26 mouse cellular contexts compared by ENCODE assay signal in genomic region chr8:84038015-84038414, GRCm38 (mm10). TPM values are rescaled to one million over a fixed set of nuclear protein-coding genes. Genes with fewer than 3 reads are reported as not detected.
DNase-seq lines count a peak whose midpoint lies in the region; ATAC-seq and TF ChIP-seq lines count a peak whose summit lies in the region.
"Had no signal": no experiment of that assay in that cellular context is flagged by ENCODE, and none has a peak within 500 bp of the region (broad histone marks: within the 10 kb centered on the region; RNA-seq: fewer than 3 reads in every experiment).

No protein-coding gene starts in this region.

- 44% methylated on average over 5 of the region's 5 CpGs for WGBS in heart, adult 2 months
- WGBS in heart, embryonic 11.5 days (ENCODE audit: insufficient replicate concordance), result 52% methylated on average over 5 of the region's 5 CpGs

- H3K27ac ChIP-seq in heart, adult 2 months, result no peak overlapping the region
- H3K27ac ChIP-seq in heart, embryonic 11.5 days (ENCODE audit: low read depth, low read length), result no peak overlapping the region
- H3K27ac ChIP-seq: forebrain, embryonic 10.5 days; hindbrain, embryonic 15.5 days; limb, embryonic 10.5 days; liver, embryonic 14.5 days; midbrain, embryonic 10.5 days; neural tube, embryonic 13.5 days; stomach, embryonic 15.5 days had no signal

- H3K79me2 ChIP-seq in heart, adult 2 months (replicated peaks; ENCODE audit: control insufficient read depth, insufficient read depth, low read length), result no peaks in the 10 kb centered on the region

- intact Hi-C loops in heart, adult 2 months (cut with DNase I), result loop anchor here (2.0 kb wide), 2 partner anchors 27 to 149 kb away; partner anchors contain the start of gene Gm10643
- intact Hi-C loops in heart, postnatal 14 days (cut with DNase I), result loop anchor here (5.0 kb wide), 1 partner anchor 319 kb away; no protein-coding TSS in a partner anchor

- peaks cover 2% of the 10 kb centered on the region for H3K4me1 ChIP-seq in heart, adult 2 months (ENCODE audit: control insufficient read depth, insufficient read depth, low read length)
- H3K4me1 ChIP-seq in heart, embryonic 11.5 days (ENCODE audit: control insufficient read depth, insufficient read depth, low read length), result peaks cover 5% of the 10 kb centered on the region; the same call in 1 of the 2 replicates

- H3K9ac ChIP-seq in heart, adult 2 months (ENCODE audit: low read depth, low read length), result no peak overlapping the region
- H3K9ac ChIP-seq in heart, embryonic 11.5 days (ENCODE audit: low read depth, low read length), result no peak overlapping the region
- H3K9ac ChIP-seq: hindbrain, embryonic 15.5 days; liver, embryonic 14.5 days; neural tube, embryonic 13.5 days; stomach, embryonic 15.5 days had no signal

- H3K36me3 ChIP-seq in heart, adult 2 months (ENCODE audit: control insufficient read depth, insufficient read depth, low read length), result no peaks in the 10 kb centered on the region
- no peaks in the 10 kb centered on the region for H3K36me3 ChIP-seq in heart, embryonic 11.5 days (ENCODE audit: control insufficient read depth, insufficient read depth, low read length)
- H3K36me3 ChIP-seq: forebrain, embryonic 10.5 days; hindbrain, embryonic 15.5 days; limb, embryonic 10.5 days; midbrain, embryonic 10.5 days; neural tube, embryonic 13.5 days; stomach, embryonic 15.5 days had no signal

- H3K4me2 ChIP-seq in heart, embryonic 11.5 days, result no peak overlapping the region
- H3K4me2 ChIP-seq: hindbrain, embryonic 15.5 days; neural tube, embryonic 13.5 days; stomach, embryonic 15.5 days had no signal

- H3K4me3 ChIP-seq in heart, adult 2 months, result no peak overlapping the region
- no peak overlapping the region for H3K4me3 ChIP-seq in heart, embryonic 11.5 days (ENCODE audit: low read depth, low read length)
- H3K4me3 ChIP-seq: forebrain, embryonic 10.5 days; hindbrain, embryonic 15.5 days; limb, embryonic 10.5 days; midbrain, embryonic 10.5 days; neural tube, embryonic 13.5 days; stomach, embryonic 15.5 days had no signal

- DNase-seq in heart, adult 2 months, result peak; percentile 56 to 68
- peak; percentile 41 for DNase-seq in urinary bladder, postnatal 14 days (ENCODE audit: low spot score)
- DNase-seq in urinary bladder, adult 18-20 months (ENCODE audit: low spot score in 2 of 2), result no peak
- peak; percentile 53 to 68 for DNase-seq in heart, postnatal 14 days
- DNase-seq in testis, postnatal 14 days (ENCODE audit: low spot score), result peak; percentile 59
- DNase-seq in layer of hippocampus, adult 18-20 months (ENCODE audit: low spot score in 2 of 2), result no peak
- no peak for DNase-seq in layer of hippocampus, postnatal 10 days (ENCODE audit: low spot score in 2 of 2)
- DNase-seq: cerebellum, adult 2 months; lung, postnatal 36 days; spleen, adult 18-20 months; thymus, postnatal 25 days had no signal

- no peak for TF ChIP-seq POLR2A in heart, adult 2 months (IDR thresholded peaks at IDR 0.05; ENCODE audit: insufficient read depth, low read depth, low read length)

- no peak for TF ChIP-seq CTCF in heart, adult 2 months (IDR thresholded peaks at IDR 0.05)

- no peak for ATAC-seq in heart, embryonic 11.5 days (replicated peaks; ENCODE audit: insufficient number of reproducible peaks, low FRiP score, low TSS enrichment)
- ATAC-seq: CD4-positive, CD25-positive, alpha-beta regulatory T cell, adult 4 months had no signal

- no peaks in the 10 kb centered on the region for H3K27me3 ChIP-seq in heart, adult 2 months (ENCODE audit: control insufficient read depth, insufficient read depth, low read length)
- H3K27me3 ChIP-seq in heart, embryonic 11.5 days (ENCODE audit: control insufficient read depth, insufficient read depth, low read length), result peaks cover 31% of the 10 kb centered on the region

- TF ChIP-seq EP300 in heart, adult 2 months (IDR thresholded peaks at IDR 0.05; ENCODE audit: insufficient read depth, low read depth, low read length), result no peak

- H3K9me3 ChIP-seq in heart, embryonic 11.5 days (replicated peaks; ENCODE audit: control insufficient read depth, low read length), result no peaks in the 10 kb centered on the region
- H3K9me3 ChIP-seq: forebrain, embryonic 10.5 days; hindbrain, embryonic 15.5 days; limb, embryonic 10.5 days; midbrain, embryonic 10.5 days; neural tube, embryonic 13.5 days; stomach, embryonic 15.5 days had no signal

RNA-seq across cellular contexts. Expression of gene Il27ra, which starts 4.4 kb away (rescaled TPM):
- total RNA-seq in heart, adult 2 months (2021), result 1 to 10 TPM; 3.2 to 3.7 TPM
- polyA plus RNA-seq in heart, adult 2 months (2012; rRNA removed), result 4.1 and 4.6 TPM in 2 replicates
- 3.5 and 4.1 TPM in 2 replicates for polyA plus RNA-seq in heart, embryonic 11.5 days (2014; fragmentation: Nextera tagmentation; extraction: Ambion mirVana)
- total RNA-seq in heart, postnatal 14 days (2021), result 1 to 10 TPM; 4.2 to 5.8 TPM
- total RNA-seq in layer of hippocampus, adult 18-20 months (2021), result 1 to 10 TPM; 1.6 to 1.9 TPM
- total RNA-seq in layer of hippocampus, postnatal 10 days (2021), result 1 to 10 TPM; 1.4 to 1.7 TPM

RNA-seq across cellular contexts. Expression of gene Rln3, which starts 6.8 kb away (rescaled TPM):
- not detected for total RNA-seq in heart, adult 2 months (2021)
- not detected in 2 replicates for polyA plus RNA-seq in heart, adult 2 months (2012; rRNA removed)
- not detected in 2 replicates for polyA plus RNA-seq in heart, embryonic 11.5 days (2014; fragmentation: Nextera tagmentation; extraction: Ambion mirVana)
- not detected for total RNA-seq in heart, postnatal 14 days (2021)
- not detected for total RNA-seq in layer of hippocampus, adult 18-20 months (2021)
- not detected for total RNA-seq in layer of hippocampus, postnatal 10 days (2021)
- total RNA-seq: MEL; monocyte, adult 5-6 weeks had no signal
- polyA plus RNA-seq: cortical plate, adult 2 months; embryonic facial prominence, embryonic 14.5 days; forebrain, embryonic 10.5 days; frontal cortex, adult 2 months; heart, embryonic 14.5 days; limb, embryonic 10.5 days; liver, embryonic 14.5 days; neural tube, embryonic 13.5 days; stomach, embryonic 15.5 days had no signal

RNA-seq across cellular contexts. Expression of gene Palm3, which starts 16.7 kb away (rescaled TPM):
- total RNA-seq in heart, adult 2 months (2021), result under 1 TPM; 0.20 to 0.26 TPM
- polyA plus RNA-seq in heart, adult 2 months (2012; rRNA removed), result 0.21 TPM in 1 of 2 replicates, not detected in the other
- 0.57 and 0.77 TPM in 2 replicates for polyA plus RNA-seq in heart, embryonic 11.5 days (2014; fragmentation: Nextera tagmentation; extraction: Ambion mirVana)
- under 1 TPM; 0.26 to 0.27 TPM for total RNA-seq in heart, postnatal 14 days (2021)
- 1 to 10 TPM; 3.5 to 4.1 TPM for total RNA-seq in layer of hippocampus, adult 18-20 months (2021)
- total RNA-seq in layer of hippocampus, postnatal 10 days (2021), result 10 to 100 TPM; 11.2 to 13.5 TPM

RNA-seq across cellular contexts. Expression of gene 2210011C24Rik, which starts 26.0 kb away (rescaled TPM):
- 1 to 10 TPM; 2.2 to 3.7 TPM for total RNA-seq in heart, adult 2 months (2021)
- 0.64 and 1.2 TPM in 2 replicates for polyA plus RNA-seq in heart, adult 2 months (2012; rRNA removed)
- 0.11 TPM in 1 of 2 replicates, not detected in the other for polyA plus RNA-seq in heart, embryonic 11.5 days (2014; fragmentation: Nextera tagmentation; extraction: Ambion mirVana)
- 1 to 10 TPM; 1.8 to 2.3 TPM for total RNA-seq in heart, postnatal 14 days (2021)
- 1 to 10 TPM in 1 of 2 experiments, under 1 TPM in 1; 0.63 to 2.0 TPM for total RNA-seq in layer of hippocampus, adult 18-20 months (2021)
- not detected for total RNA-seq in layer of hippocampus, postnatal 10 days (2021)
- total RNA-seq: MEL; monocyte, adult 5-6 weeks had no signal
- polyA plus RNA-seq: CD4-positive, CD25-positive, alpha-beta regulatory T cell, adult 4 months; limb, embryonic 10.5 days; liver, embryonic 14.5 days had no signal

RNA-seq across cellular contexts. Expression of gene Gm10643, which starts 26.9 kb away (rescaled TPM):
- 1 to 10 TPM; 3.6 to 4.8 TPM for total RNA-seq in heart, adult 2 months (2021)
- 1.7 and 2.1 TPM in 2 replicates for polyA plus RNA-seq in heart, adult 2 months (2012; rRNA removed)
- polyA plus RNA-seq in heart, embryonic 11.5 days (2014; fragmentation: Nextera tagmentation; extraction: Ambion mirVana), result 1.0 and 1.1 TPM in 2 replicates
- total RNA-seq in heart, postnatal 14 days (2021), result 1 to 10 TPM; 2.6 to 3.3 TPM
- total RNA-seq in layer of hippocampus, adult 18-20 months (2021), result 1 to 10 TPM; 4.9 to 5.6 TPM
- 1 to 10 TPM; 3.0 to 5.3 TPM for total RNA-seq in layer of hippocampus, postnatal 10 days (2021)

Comparison
In these comparisons a context has a peak if more than half of its experiments do, and no peak if none do; other contexts are left out.
1. DNase-seq: peak in heart, adult 2 months (2 of 2), urinary bladder, postnatal 14 days (single experiment), heart, postnatal 14 days (2 of 2) and testis, postnatal 14 days (single experiment); none in urinary bladder, adult 18-20 months (0 of 2), layer of hippocampus, adult 18-20 months (0 of 2) and layer of hippocampus, postnatal 10 days (0 of 2).